Mouse (Mus musculus) spleen, adult 10 weeks (tissue): ENCODE data around the gene Uchl1. TPM values are rescaled to one million over a fixed set of nuclear protein-coding genes. Genes with fewer than 3 reads are reported as not detected.

ENCODE experiments used
- polyA plus RNA-seq: library from polyadenylated mRNA; stranded (reverse); fragments of 350-450 nt; fragmentation: Illumina TruSeq; extraction: RNeasy Lipid Tissue Mini Kit (QIAGEN cat#74804); gene quantifications from one replicate; pipeline ENCODE4 v1.2.3, GENCODE M21; 2015; ENCODE audit warnings: low replicate concordance; ENCODE audit not compliant: insufficient read depth

Gene Uchl1
- 1.1 TPM for polyA plus RNA-seq

GRCm38 (mm10) chr5:66675983-66676382 is at the start of gene Uchl1:
TSS of gene Uchl1 (plus strand) at chr5:66676091.

Other genes starting within 250 kb of the Uchl1 start
- gene Apbb2, start 57.3 kb upstream of the Uchl1 start, polyA plus RNA-seq, result 7.5 TPM
- 31.3 TPM for gene Limch1, start 69.7 kb downstream of the Uchl1 start, polyA plus RNA-seq